Mouse (Mus musculus) adrenal gland, postnatal 25 days (tissue): ENCODE results near the gene Dennd4c. TPM values are rescaled to one million over a fixed set of nuclear protein-coding genes. Genes with fewer than 3 reads are reported as not detected.
"Not testable (repeated sequence)": the region's sequence is repeated elsewhere in the genome, so short reads cannot be mapped to it uniquely, and the experiment has no call there.

Experiments
- DNase-seq: peaks from one replicate; pipeline ENCODE4 v3.0.0; 2021; ENCODE audit warnings: mixed read lengths
- total RNA-seq: library from RNA; stranded (reverse); gene quantifications from 2 replicates; pipeline ENCODE4 v1.2.3, GENCODE M21; 2021

Dennd4c gene
- total RNA-seq, 1 experiment from 2014 or later, result 53.0 TPM

DNA sequence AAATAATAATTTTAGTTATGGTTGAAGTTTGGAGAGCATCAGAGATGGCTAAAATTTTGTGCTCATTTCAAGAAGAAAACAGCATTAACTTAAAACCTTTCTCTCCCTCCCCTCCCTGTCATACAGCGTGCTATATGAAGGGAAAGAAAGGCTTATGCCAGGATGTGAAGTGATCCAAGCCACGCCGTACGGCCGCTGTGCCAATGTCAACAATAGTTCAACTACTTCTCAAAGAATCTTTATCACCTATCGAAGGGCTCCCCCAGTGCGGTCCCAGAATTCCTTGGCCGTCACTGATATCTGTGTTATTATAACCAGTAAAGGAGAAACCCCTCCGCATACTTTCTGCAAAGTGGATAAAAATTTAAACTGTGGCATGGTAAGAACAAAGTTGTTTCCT, 29.2 kb downstream of the Dennd4c start:
- DNase-seq, result no peak

DNA sequence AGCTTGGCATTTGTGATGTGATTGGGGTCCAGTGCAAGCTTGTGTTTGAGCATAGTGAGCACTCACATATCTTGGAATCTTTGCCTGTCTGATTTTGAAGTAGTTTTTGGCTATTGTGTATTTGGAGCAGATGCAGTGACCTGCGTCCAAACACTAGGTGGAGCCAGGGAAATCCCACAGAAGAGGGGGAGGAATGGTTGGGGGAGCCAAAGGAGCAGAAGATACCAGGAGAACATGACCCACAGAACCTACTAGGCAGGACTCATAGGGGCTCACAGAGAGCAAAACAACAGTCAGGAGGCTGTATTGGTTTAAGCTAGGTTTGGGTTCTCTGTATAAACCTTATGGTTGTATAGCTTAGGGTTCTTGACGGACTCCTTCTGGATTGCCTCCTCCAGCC, 62.2 kb downstream of the Dennd4c start:
- DNase-seq, result no peak

DNA sequence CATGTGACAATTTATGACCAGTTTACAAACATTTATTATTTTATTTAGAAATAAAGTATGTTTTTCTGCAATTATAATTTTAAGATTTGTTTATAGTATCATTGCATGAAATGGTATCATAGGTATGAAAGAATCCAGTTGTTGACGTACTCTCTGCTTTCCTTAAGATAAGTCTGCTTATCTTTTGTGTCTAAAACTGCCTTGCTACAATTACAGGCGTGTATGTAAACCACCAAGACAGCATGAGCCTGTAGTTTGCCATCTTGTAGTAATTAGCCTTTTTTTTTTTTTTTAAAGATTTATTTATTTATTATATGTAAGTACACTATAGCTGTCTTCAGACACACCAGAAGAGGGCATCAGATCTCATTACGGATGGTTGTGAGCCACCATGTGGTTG, 66.5 kb downstream of the Dennd4c start:
- no peak for DNase-seq

DNA sequence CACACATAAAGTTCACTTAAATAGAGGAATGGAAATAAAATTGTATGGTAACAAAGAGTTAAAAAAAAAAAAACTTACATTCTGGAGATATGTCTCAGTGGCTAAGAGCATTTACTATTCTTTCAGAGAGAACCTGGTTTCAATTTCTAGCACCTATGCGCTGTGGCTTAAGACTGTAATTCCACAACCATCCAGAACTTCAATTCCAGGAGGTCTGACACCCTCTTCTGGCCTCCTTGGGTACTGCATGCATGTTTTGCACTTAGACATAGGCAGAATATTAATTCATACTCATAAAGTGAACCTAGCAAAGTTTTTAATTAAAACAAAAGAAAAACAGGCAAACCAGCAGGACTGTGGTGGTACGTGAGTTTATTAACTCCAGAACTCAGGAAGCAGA, 74.8 kb downstream of the Dennd4c start:
- DNase-seq, result peak; percentile 54

DNA sequence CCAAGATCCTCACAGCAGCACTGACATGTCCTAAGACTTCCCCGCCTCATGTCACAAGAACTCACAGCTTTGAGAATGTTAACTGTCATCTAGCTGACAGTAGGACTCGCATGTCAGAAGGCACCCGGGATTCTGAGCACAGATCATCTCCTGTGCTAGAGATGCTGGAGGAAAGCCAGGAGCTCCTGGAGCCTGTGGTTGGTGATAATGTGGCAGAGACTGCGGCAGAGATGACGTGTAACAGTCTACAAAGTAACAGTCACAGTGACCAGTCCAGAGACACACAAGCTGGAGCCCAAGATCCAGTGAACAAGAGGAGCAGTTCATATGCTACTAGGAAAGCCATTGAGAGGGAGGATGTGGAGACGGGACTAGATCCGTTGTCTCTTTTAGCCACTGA, 76.8 kb downstream of the Dennd4c start:
- DNase-seq, result no peak

DNA sequence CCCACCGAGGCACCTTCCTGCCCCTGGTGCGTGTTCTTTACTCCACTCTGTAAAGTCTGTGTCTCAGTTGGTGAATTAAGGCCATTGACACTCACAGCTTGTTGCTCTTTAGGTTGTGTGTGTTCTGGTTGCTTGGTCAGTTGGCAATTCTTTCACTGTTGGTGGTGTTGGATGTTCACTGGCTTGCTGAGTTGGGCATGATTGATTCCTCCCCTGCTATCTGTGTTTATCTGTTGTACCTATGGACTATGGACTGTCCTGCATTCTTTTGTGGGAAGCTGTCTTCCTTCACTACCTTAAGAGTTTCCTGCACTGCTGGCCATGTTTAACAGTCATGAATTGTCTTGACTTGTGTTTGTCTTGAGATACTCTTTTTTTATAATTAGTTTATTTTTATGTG, 83.5 kb downstream of the Dennd4c start:
- no peak for DNase-seq

DNA sequence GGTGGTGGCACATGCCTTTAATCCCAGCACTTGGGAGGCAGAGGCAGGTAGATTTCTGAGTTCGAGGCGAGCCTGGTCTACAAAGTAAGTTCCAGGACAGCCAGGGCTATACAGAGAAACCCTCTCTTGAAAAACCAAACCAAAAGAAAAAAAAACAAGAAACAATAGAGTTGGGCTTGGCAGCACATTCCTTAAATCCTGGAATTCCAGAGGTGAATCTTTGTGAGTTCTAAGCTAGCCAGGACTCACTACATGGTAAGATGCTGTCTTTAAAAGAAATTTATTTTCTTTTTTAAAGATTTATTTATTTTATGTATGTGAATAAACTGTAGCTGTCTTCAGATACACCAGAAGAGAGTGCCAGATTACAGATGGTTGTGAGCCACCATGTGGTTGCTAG, 92.8 kb downstream of the Dennd4c start:
- not testable (repeated sequence) for DNase-seq

DNA sequence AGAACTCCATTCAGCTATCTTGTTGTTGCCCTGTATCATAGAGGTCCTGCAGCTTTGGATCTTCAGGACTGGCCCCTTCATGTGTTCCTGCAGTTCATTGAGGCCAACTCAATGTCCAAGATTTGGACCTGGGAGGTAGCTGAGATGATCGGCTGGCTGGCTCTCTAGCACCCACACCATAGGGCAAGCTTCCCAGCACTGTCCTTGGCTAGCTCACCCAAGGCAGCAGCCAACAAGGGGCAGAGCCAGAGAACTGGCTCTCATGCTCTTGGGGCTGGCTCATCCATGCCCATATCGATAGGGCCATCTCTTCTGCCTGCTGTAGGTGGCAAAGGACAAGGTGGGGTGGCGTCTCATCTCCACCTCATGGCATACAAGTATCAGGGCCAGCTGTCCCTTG, 97.0 kb downstream of the Dennd4c start:
- DNase-seq, result peak; percentile 17

DNA sequence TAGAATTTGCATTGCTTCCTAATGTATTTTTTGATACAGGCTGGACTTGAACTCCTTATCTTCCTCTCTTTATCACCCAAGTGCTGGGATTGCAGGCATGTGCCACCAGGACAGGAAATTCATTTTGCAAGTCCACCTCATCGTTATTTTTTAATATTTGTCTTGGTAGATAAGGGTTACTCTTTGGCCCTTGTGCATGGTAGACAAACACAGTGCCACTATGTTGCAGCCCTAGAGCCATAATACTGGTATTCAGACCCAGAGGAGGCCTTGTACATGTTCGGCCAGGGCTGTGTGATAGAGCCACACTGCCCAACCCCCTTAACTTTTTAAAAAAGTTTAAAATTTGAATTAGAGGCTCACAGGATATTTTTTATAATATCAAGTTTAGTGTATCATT, 98.9 kb downstream of the Dennd4c start:
- no peak for DNase-seq

DNA sequence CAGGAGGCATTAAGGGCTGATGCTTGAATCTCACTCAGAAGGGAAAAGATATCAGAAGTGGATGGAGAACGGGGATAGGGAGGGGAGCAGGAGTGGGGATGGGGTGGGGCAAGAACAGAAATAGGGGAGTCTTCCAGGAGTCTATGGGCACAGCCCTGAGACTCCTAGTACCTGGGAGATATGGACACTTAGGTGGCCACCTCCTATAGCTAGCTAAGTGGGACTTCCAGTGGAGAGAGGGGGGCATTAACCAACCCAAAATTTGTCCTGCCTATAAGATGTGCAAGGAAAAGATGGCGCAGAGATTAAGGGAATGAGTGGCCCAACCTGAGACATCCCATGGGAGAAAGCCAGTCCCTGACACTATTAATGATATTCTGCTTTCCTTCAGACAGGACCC, 103.0 kb downstream of the Dennd4c start:
- no peak for DNase-seq

DNA sequence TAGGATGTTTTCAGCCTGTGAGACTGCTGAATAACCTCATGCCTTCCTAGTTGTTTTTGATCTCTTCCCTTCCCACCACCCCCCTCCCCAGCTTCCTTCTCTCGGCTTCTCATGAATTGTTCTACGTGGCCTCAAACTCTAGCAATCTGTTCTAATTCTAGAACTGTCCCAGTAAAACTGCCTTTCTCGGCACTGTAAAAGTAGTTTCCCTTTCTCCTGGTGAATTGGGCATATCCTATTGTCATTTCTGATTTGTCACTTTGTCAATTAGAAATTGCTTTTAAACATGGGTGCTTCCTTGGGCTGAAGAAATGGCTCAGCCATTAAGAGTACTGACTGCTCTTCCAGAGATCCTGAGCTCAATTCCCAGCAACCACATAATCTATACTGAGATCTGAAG, 103.7 kb downstream of the Dennd4c start:
- no peak for DNase-seq

DNA sequence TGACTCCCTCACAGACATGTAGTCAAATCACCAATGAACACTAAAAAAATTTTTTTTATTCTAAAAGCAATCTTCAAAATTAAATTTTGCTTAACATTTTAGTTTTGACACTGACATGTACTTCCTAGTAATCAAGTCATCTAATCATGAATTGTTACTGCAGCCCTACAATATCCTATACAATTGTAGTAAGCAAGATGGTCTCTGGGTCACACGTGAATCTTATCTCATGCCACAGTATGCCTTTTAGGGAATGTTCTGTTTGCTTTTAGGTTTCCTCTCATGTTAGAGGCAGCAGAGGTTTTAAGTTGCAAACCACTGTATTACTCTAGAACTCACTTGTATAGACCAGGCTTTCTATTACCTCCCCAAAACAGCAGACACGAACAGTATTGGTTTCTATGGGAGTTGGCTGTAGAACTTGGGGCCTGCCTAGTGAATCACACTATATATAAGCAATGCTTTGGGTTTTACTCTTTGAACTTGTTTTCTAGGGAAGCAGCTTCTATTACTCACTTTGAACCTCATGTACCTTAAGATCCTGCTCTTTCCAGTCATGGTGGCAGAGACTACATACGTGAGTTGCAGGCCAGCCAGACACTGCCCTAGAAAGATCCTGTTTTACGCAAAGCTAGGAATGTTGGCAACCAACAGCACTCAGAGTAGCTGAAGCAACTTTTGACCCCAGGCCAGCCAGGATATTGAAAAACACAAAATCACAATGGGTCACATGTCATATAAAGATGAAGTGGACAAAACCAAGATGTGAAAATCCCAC, 104.6 kb downstream of the Dennd4c start:
- DNase-seq, result no peak

DNA sequence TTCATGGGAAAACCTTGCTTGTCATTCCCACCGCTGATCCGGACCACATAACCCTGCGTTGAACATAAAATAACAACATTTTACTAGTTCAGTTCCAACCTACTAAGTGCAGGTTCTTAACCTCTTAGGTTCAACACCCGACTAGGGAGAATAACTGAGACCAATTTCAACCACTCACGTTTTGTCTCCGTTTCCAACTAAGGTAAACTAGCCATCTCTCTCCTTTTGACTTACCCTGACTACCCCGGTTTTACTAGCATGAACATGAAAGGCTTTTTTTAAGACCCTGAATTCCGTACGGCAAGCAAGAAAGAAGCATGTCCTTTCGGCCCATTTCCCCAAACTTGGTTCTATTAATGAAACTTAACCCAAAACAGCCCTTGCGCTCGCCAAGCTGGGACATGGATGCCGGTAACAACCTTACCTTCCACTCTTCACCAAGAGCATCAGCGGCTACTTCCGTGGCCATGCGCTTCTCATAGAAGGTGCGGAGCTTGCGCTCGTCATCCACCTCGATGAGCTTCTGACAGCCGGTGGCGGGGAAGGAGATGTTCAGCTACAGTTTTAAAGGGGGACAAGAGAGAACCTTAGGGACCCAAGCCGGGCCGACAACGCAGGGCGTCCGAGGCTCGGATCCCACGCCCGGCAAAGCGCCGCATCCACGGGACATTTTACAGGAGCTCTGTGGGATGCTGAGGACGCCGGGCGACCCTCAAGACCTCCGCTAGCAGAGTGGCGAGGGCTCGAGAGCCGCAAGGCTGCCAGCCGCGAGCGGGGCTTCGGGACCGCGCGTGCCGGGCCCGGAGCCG, 108.2 kb downstream of the Dennd4c start:
- no peak for DNase-seq

DNA sequence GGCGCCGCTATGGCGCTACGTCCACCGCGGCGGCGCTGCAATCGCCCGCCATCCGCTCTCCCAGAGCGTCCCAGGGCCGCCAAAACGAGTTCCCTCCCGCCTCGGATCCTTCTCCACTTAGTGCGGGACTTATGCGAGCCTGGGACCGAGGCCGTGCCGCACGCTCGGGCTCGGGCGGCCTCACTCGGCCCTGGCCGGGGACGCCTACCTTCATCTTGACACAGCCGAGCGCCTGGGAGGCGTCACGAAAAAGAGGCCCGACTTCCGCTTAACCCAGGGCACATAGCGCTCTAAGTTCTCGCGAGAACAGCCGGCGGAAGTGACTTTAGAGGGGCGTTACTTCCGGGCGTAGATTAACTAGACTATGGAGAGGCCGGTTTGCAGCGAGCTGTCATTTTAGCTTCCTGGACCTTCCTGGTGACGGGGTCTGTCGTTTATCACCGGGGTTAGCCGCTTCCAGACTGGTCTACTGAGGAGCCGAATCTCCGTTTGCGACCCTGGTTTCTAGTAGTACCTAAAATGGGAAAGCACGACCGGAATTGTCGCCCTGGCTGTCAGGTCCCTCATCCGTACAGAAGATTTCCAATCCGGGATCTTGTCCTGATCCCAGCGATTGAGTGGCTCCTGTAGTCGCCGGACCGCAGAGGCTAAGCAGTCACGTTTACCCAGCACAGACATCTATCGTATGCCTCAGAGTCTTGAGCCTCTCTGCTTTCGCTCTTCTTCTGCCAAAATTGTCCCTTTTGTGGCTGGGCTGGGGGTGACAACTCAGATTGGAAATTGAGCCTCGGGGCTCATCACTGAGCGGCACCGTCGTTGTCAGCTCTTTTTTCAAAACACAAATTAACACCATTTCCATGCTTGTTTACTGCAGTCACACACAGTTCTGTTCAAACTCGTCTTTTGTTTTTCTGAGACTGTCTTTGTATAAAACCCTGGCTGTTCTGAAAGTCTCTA, 109.0 kb downstream of the Dennd4c start, which contains the start of gene Rps6:
TSS of gene Rps6 (minus strand) at position 300 of the 957 bp plus-strand sequence.
- peak; percentile 94 for DNase-seq

DNA sequence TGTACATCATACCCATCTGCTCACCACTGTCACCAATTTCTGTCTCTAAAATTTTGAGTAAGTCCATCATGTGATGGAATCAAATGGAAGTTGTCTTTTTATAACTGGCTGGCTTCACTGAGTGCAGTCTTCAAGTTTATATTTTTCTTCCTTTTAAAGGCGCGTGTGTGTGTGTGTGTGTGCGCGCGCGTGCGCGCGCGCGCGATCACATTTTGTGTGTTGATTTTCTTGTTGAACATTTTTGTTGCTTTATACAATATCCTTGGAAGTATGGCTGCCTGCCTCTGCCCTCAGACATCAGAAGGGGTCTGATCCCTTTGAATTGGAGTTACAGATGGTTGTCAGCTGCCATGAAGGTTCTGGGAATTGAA, 109.7 kb downstream of the Dennd4c start:
- no peak for DNase-seq

DNA sequence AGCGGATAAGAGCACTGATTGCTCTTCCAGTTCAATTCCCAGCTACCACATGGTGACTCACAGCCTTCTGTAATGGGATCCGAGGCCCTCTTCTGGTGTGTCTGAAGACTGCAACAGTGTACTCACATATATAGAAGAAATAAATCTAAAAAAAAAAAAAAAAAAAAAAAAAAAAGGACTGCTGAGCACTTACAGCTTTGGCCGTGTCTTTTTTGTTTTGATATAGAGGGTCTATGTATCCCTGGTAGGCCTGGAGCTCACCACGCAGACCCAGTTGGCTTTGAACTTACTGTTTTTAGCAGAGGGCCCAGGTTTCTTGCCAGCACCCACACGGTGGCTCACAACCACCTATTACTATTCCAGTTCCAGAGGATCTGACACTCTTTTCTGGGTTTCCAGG, 115.7 kb downstream of the Dennd4c start:
- no peak for DNase-seq

DNA sequence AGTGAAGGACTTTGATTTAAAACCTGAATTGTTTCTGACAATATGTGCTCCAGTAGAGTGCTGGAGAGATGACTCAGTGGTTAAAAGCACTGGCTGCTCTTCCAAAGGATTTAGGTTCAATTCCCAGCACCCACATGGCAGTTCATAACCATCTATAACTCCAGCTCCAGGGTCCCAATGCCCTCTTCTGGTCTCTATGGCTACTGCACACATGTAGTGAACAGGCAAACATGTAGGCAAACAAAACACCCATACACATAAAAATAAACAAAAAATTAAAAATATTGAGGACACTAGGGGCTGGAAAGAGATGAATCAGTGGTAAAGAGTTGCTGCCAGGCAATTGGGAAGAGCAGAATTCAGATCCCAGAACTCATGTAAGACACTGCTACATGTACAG, 123.6 kb downstream of the Dennd4c start:
- DNase-seq, result no peak

DNA sequence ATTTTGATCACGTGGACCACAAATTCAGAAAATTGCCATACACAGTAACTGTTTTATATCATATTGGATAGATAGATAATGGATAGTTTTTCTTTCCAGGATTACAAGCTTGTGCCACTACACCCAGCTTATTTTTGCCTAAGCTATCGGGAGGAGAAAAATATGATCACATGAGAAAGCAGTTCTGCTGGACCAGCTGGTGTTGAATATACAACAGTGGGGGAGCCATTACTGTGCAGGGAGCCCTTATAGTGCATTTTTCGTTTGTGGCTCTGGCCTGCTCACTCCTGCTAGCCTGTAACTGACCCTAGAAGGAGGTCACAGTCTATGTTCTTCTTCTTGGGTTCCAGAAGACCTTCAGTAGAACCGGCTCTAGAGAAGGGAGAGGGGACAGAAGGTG, 124.7 kb downstream of the Dennd4c start:
- DNase-seq, result no peak

DNA sequence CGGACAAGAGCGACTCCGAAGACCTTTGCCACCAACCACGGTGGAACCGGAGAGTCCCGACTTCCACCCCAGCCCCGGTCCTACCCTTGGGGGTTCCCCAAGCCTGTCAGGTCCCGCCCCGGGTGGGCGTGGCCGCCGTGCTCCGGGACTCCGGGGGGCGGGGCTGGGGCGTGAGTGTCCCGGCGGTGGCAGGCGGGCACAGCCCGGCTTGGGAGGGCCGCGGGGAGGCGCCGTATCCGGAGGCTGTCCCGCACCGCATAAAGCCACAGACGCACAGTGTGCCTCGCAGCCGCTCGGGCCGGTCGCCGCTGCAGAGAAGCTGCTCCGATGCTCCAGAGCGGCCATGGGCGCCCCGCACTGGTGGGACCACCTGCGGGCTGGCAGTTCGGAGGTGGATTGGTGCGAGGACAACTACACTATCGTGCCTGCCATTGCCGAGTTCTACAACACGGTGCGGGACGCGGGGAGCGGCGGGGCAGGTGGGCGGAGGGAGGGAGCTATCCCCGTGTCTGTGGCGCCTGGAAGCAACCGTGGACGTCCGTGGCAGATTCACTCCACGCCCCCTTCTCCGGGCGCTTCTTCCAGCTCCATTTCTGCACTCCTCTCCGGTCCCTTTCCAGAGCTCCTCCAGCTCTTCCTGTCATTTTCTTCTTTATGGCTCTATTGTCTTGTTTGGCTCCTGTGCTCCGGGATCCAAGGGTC, 125.9 kb downstream of the Dennd4c start, which contains the start of gene Acer2:
TSS of gene Acer2 (plus strand) at position 251 of the 702 bp plus-strand sequence.
- DNase-seq, result peak; percentile 98

DNA sequence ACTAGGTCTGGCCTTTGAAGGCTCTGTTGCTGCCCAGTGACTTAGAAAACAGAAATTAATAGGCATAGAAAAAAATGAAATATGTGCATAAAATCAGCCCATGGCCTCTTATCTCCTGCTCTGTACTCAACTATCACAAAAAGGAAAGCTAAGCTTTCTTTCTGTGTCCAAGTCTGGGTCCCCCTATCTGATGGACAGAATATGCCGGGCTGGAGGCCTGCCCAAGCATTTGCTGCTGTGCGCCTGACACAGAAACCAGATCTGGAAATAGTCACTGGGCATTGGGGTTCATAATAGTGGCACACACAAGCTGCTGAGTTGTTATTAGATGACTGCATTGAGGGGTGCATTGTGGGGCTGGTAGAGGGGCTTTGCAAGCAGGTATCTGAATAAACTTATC, 131.1 kb downstream of the Dennd4c start:
- no peak for DNase-seq

DNA sequence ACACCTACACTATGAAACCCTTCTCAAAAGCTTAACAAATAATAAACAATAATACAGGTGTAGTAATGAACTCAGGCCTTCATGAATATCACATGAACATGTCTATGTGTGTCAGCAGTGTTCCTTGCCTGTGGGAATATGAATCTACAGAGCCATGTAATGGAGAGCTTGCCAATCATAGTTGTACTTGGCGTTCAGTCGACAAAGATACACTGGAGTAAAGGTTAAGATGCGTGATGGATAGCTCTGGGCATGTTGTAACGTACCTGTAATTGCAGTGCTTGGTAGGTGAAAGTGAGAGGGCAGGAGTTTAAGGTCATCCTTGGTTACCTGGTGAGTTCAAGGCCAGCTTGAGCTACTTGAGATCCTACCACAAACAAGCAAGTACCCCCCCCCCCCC, 132.8 kb downstream of the Dennd4c start:
- DNase-seq, result no peak

DNA sequence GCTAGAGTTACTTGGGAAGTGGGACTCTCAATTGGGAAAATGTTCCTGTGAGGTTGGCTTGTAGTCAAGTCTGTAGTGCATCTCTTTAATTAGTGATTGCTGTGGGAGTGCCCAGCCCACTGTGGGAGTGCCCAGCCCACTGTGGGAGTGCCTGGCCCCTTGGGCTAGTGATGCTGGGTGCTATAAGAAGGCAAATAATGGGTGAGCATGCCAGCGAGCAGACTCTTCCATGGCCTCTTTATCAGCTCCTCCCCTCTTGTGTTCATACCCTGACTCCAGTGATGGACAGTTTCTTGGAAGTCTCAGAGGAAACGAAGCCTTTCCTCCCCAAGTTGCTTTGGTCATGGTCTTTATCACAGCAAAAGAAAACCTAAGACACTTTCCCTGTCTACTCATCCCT, 134.1 kb downstream of the Dennd4c start:
- DNase-seq, result no peak
